Mouse (Mus musculus) hindbrain, embryonic 14.5 days (tissue): ENCODE results near the gene Cdh12. TPM values are rescaled to one million over a fixed set of nuclear protein-coding genes. Genes with fewer than 3 reads are reported as not detected.

Source experiments
- ATAC-seq: fragments of 200-750 bp; cut with Nextera tagmentation; 2 replicates; pipeline ENCODE4 v1.8.0; 2017; ENCODE audit warnings: moderate number of reproducible peaks, mild to moderate bottlenecking, moderate TSS enrichment, moderate library complexity; ENCODE audit not compliant: low FRiP score
- DNase-seq: peaks from one replicate; pipeline ENCODE4 v3.0.0-alpha.2; 2015; ENCODE audit warnings: low spot score
- H3K27ac ChIP-seq: fragments of 300-500 bp; sonication (generic); 2 replicates; pipeline ENCODE4 v1.5.1; 2014; ENCODE audit warnings: mild to moderate bottlenecking, moderate library complexity
- H3K27me3 ChIP-seq: fragments of 300-500 bp; sonication (generic); 2 replicates; pipeline ENCODE4 v1.6.1; 2014; ENCODE audit warnings: mild to moderate bottlenecking, low read length, mixed read lengths; ENCODE audit not compliant: control insufficient read depth, insufficient read depth
- H3K36me3 ChIP-seq: fragments of 300-500 bp; sonication (generic); replicated peaks from 2 replicates; pipeline ENCODE4 v1.6.1; 2014; ENCODE audit not compliant: control insufficient read depth, insufficient read depth
- H3K4me1 ChIP-seq: fragments of 300-500 bp; sonication (generic); replicated peaks from 2 replicates; pipeline ENCODE4 v1.6.1; 2014; ENCODE audit warnings: antibody characterized with exemption, low read length, mixed read lengths; ENCODE audit not compliant: control insufficient read depth, insufficient read depth
- H3K4me2 ChIP-seq: fragments of 300-500 bp; sonication (generic); replicated peaks from 2 replicates; pipeline ENCODE4 v1.6.1; 2014; ENCODE audit warnings: mild to moderate bottlenecking, moderate library complexity
- H3K4me3 ChIP-seq: fragments of 300-500 bp; sonication (generic); replicated peaks from 2 replicates; pipeline ENCODE4 v1.5.1; 2014; ENCODE audit warnings: mild to moderate bottlenecking, low read length
- H3K9ac ChIP-seq: fragments of 300-500 bp; sonication (generic); 2 replicates; pipeline ENCODE4 v1.6.1; 2014
- H3K9me3 ChIP-seq: fragments of 300-500 bp; sonication (generic); 2 replicates; pipeline ENCODE4 v1.6.1; 2016; ENCODE audit warnings: low read length; ENCODE audit not compliant: control insufficient read depth
- WGBS: fragments of 180-500 bp; shearing (Covaris S2); extraction: QIAGEN DNeasy Blood & Tissue Kit; methylation state at CpG from one replicate; pipeline ENCODE4 v1.1.7; 2014; 5-methylcytosine and 5-hydroxymethylcytosine counted together
- polyA plus RNA-seq: library from polyadenylated mRNA; unstranded; fragments of >200 nt; fragmentation: Nextera tagmentation; extraction: Ambion mirVana; gene quantifications from 2 replicates; pipeline ENCODE4 v1.2.1, GENCODE M21; 2014

The Cdh12 gene
- polyA plus RNA-seq, 1 experiment from 2014 or later: 9.7 TPM

- Histone ChIP-seq H3K4me2 (no peak overlapping the region), H3K4me3 (no peak overlapping the region), H3K9ac (no peak overlapping the region), H3K36me3 (no peaks in the 10 kb centered on the region), H3K27ac (no peak overlapping the region), H3K9me3 (no peaks in the 10 kb centered on the region), H3K27me3 (no peaks in the 10 kb centered on the region), H3K4me1 (no peaks in the 10 kb centered on the region)
- ATAC-seq: no peak
- no peak for DNase-seq
- WGBS: 91% methylated on average over 4 of the region's 4 CpGs
Observed at GRCm38 (mm10) chr15:21437347-21437746, 988.3 kb downstream of the Cdh12 start.

GRCm38 (mm10) chr15:21437924-21438323, 988.9 kb downstream of the Cdh12 start:
- Histone ChIP-seq H3K27me3 (no peaks in the 10 kb centered on the region), H3K36me3 (no peaks in the 10 kb centered on the region), H3K4me1 (no peaks in the 10 kb centered on the region), H3K4me2 (no peak overlapping the region), H3K27ac (no peak overlapping the region), H3K4me3 (no peak overlapping the region), H3K9ac (no peak overlapping the region), H3K9me3 (no peaks in the 10 kb centered on the region)
- no peak for ATAC-seq
- DNase-seq: no peak

- Histone ChIP-seq H3K9ac (no peak overlapping the region), H3K9me3 (no peaks in the 10 kb centered on the region), H3K4me3 (no peak overlapping the region), H3K4me2 (no peak overlapping the region), H3K27me3 (no peaks in the 10 kb centered on the region), H3K27ac (no peak overlapping the region), H3K36me3 (no peaks in the 10 kb centered on the region), H3K4me1 (no peaks in the 10 kb centered on the region)
- WGBS: 92% methylated on average over 2 of the region's 2 CpGs
- DNase-seq (no peak), ATAC-seq (no peak)
Observed at GRCm38 (mm10) chr15:21458098-21458497, 1009.0 kb downstream of the Cdh12 start.

- peak; percentile 78 for DNase-seq
- H3K4me3 ChIP-seq: no peak overlapping the region
- no peaks in the 10 kb centered on the region for H3K4me1 ChIP-seq
Observed at GRCm38 (mm10) chr15:21519355-21519869, 1070.3 kb downstream of the Cdh12 start.

GRCm38 (mm10) chr15:21530804-21531203, 1081.7 kb downstream of the Cdh12 start:
- WGBS: 61% methylated on average over 4 of the region's 4 CpGs
- Histone ChIP-seq H3K4me1 (no peaks in the 10 kb centered on the region), H3K9ac (no peak overlapping the region), H3K4me2 (no peak overlapping the region), H3K36me3 (no peaks in the 10 kb centered on the region), H3K9me3 (no peaks in the 10 kb centered on the region), H3K4me3 (no peak overlapping the region), H3K27me3 (no peaks in the 10 kb centered on the region), H3K27ac (no peak overlapping the region)
- ATAC-seq (no peak), DNase-seq (no peak)

More at GRCm38 (mm10) chr15:21519355-21519869, 1070.3 kb downstream of the Cdh12 start:
- no peak for ATAC-seq
- Histone ChIP-seq H3K9me3 (no peaks in the 10 kb centered on the region), H3K9ac (no peak overlapping the region), H3K27me3 (no peaks in the 10 kb centered on the region), H3K36me3 (no peaks in the 10 kb centered on the region), H3K4me2 (no peak overlapping the region), H3K27ac (no peak overlapping the region)

GRCm38 (mm10) chr15:21536909-21537308, 1087.8 kb downstream of the Cdh12 start:
- WGBS: 63% methylated on average over 2 of the region's 2 CpGs
- peak; percentile 74 for DNase-seq

GRCm38 (mm10) chr15:21544786-21545185, 1095.7 kb downstream of the Cdh12 start:
- no peak for DNase-seq
- H3K4me2 ChIP-seq: no peak overlapping the region
- no peak for ATAC-seq
- no peaks in the 10 kb centered on the region for H3K9me3 ChIP-seq
- H3K27ac ChIP-seq: no peak overlapping the region
- H3K4me3 ChIP-seq: no peak overlapping the region
- H3K36me3 ChIP-seq: no peaks in the 10 kb centered on the region
- H3K4me1 ChIP-seq: no peaks in the 10 kb centered on the region
- no peaks in the 10 kb centered on the region for H3K27me3 ChIP-seq
- no peak overlapping the region for H3K9ac ChIP-seq
- 88% methylated on average over 2 of the region's 2 CpGs for WGBS

More at GRCm38 (mm10) chr15:21536909-21537308, 1087.8 kb downstream of the Cdh12 start:
- H3K4me1 ChIP-seq: no peaks in the 10 kb centered on the region
- no peak overlapping the region for H3K27ac ChIP-seq
- no peak overlapping the region for H3K4me3 ChIP-seq
- no peak overlapping the region for H3K9ac ChIP-seq
- H3K27me3 ChIP-seq: no peaks in the 10 kb centered on the region
- H3K36me3 ChIP-seq: no peaks in the 10 kb centered on the region
- H3K4me2 ChIP-seq: no peak overlapping the region
- 0 out of 2 replicates have a peak, but pooled peaks have one; percentile 55 for ATAC-seq
- H3K9me3 ChIP-seq: no peaks in the 10 kb centered on the region

GRCm38 (mm10) chr15:21555981-21556380, 1106.9 kb downstream of the Cdh12 start:
- H3K9ac ChIP-seq: no peak overlapping the region
- 93% methylated on average over 4 of the region's 4 CpGs for WGBS
- H3K4me2 ChIP-seq: no peak overlapping the region
- H3K36me3 ChIP-seq: no peaks in the 10 kb centered on the region
- no peaks in the 10 kb centered on the region for H3K4me1 ChIP-seq
- no peaks in the 10 kb centered on the region for H3K9me3 ChIP-seq
- H3K27me3 ChIP-seq: no peaks in the 10 kb centered on the region
- ATAC-seq (no peak), DNase-seq (no peak)
- no peak overlapping the region for H3K4me3 ChIP-seq
- no peak overlapping the region for H3K27ac ChIP-seq

- no peak for ATAC-seq
- H3K27me3 ChIP-seq: no peaks in the 10 kb centered on the region
- H3K27ac ChIP-seq: no peak overlapping the region
- H3K9ac ChIP-seq: no peak overlapping the region
- no peaks in the 10 kb centered on the region for H3K4me1 ChIP-seq
- no peak overlapping the region for H3K4me3 ChIP-seq
- H3K36me3 ChIP-seq: no peaks in the 10 kb centered on the region
- H3K4me2 ChIP-seq: no peak overlapping the region
- WGBS: 86% methylated on average over 5 of the region's 5 CpGs
- H3K9me3 ChIP-seq: no peaks in the 10 kb centered on the region
- no peak for DNase-seq
Observed at GRCm38 (mm10) chr15:21566314-21567051, 1117.4 kb downstream of the Cdh12 start.
